Mouse (Mus musculus) midbrain, embryonic 14.5 days (tissue): Measurements from ENCODE around the gene Washc1. TPM values are rescaled to one million over a fixed set of nuclear protein-coding genes. Genes with fewer than 3 reads are reported as not detected.
A peak's percentile ranks its signal among the peaks of the same experiment; 100 is the strongest.
"Not testable (repeated sequence)": the region's sequence is repeated elsewhere in the genome, so short reads cannot be mapped to it uniquely, and the experiment has no call there.

Experiments
- ATAC-seq: fragments of 200-750 bp; cut with Nextera tagmentation; 2 replicates; pipeline ENCODE4 v1.8.0; 2017; ENCODE audit warnings: moderate number of reproducible peaks, moderate library complexity; ENCODE audit not compliant: low FRiP score, low TSS enrichment
- DNase-seq: peaks from one replicate; pipeline ENCODE4 v3.0.0-alpha.2; 2015
- H3K27ac ChIP-seq: fragments of 300-500 bp; sonication (generic); replicated peaks from 2 replicates; pipeline ENCODE4 v1.5.1; 2014; ENCODE audit warnings: mild to moderate bottlenecking, low read depth, low read length, moderate library complexity
- H3K27me3 ChIP-seq: fragments of 300-500 bp; sonication (generic); 2 replicates; pipeline ENCODE4 v1.6.1; 2014; ENCODE audit warnings: low read length, control low read depth, mixed read lengths; ENCODE audit not compliant: control insufficient read depth, insufficient read depth
- H3K36me3 ChIP-seq: fragments of 300-500 bp; sonication (generic); 2 replicates; pipeline ENCODE4 v1.6.1; 2014; ENCODE audit warnings: low read length, control low read depth; ENCODE audit not compliant: control insufficient read depth, insufficient read depth
- H3K4me1 ChIP-seq: fragments of 300-500 bp; sonication (generic); 2 replicates; pipeline ENCODE4 v1.6.1; 2014; ENCODE audit warnings: mild to moderate bottlenecking, antibody characterized with exemption, low read length, control low read depth; ENCODE audit not compliant: control insufficient read depth, insufficient read depth
- H3K4me2 ChIP-seq: fragments of 300-500 bp; sonication (generic); 2 replicates; pipeline ENCODE4 v1.6.1; 2014; ENCODE audit warnings: mild to moderate bottlenecking, low read length, moderate library complexity
- H3K4me3 ChIP-seq: fragments of 300-500 bp; sonication (generic); replicated peaks from 2 replicates; pipeline ENCODE4 v1.5.1; 2014; ENCODE audit warnings: low read depth, low read length
- H3K9ac ChIP-seq: fragments of 300-500 bp; sonication (generic); replicated peaks from 2 replicates; pipeline ENCODE4 v1.6.1; 2014; ENCODE audit warnings: mild to moderate bottlenecking, low read length, moderate library complexity
- H3K9me3 ChIP-seq: fragments of 300-500 bp; sonication (generic); 2 replicates; pipeline ENCODE4 v1.6.1; 2016; ENCODE audit warnings: low read length, control low read depth, mixed read lengths; ENCODE audit not compliant: control insufficient read depth
- WGBS: fragments of 180-500 bp; shearing (Covaris S2); extraction: QIAGEN DNeasy Blood & Tissue Kit; methylation state at CpG from one replicate; pipeline ENCODE4 v1.1.7; 2014; 5-methylcytosine and 5-hydroxymethylcytosine counted together
- polyA plus RNA-seq: library from polyadenylated mRNA; unstranded; fragments of >200 nt; fragmentation: Nextera tagmentation; extraction: Ambion mirVana; gene quantifications from 2 replicates; pipeline ENCODE4 v1.2.1, GENCODE M21; 2014

Gene Washc1
- polyA plus RNA-seq, 1 experiment from 2014 or later, result 36.2 TPM

- peak within 1 kb of the TSS; percentile 9 for H3K27ac ChIP-seq
- DNase-seq (peak; percentile 97), ATAC-seq (peak; percentile 82)
- H3K4me1 ChIP-seq, result 0 out of 2 replicates have a peak, but pooled peaks cover 5% of the 10 kb centered on the region
- no peaks in the 10 kb centered on the region for H3K27me3 ChIP-seq
- H3K9me3 ChIP-seq, result no peaks in the 10 kb centered on the region
- H3K9ac ChIP-seq, result peak within 1 kb of the TSS; percentile 53
- WGBS, result 6% methylated on average over 45 of the region's 45 CpGs
- peak within 1 kb of the TSS; percentile 71 for H3K4me2 ChIP-seq
- peaks cover 23% of the 10 kb centered on the region for H3K36me3 ChIP-seq
- peak within 1 kb of the TSS; percentile 71 for H3K4me3 ChIP-seq
Observed at GRCm38 (mm10) chr17:66123066-66123815, 11.9 kb downstream of the Washc1 start, which contains the start of gene Ddx11. Gene Ddx11, plus strand, starts transcription at chr17:66123520.

GRCm38 (mm10) chr17:66123816-66124610, 12.7 kb downstream of the Washc1 start:
- no peaks in the 10 kb centered on the region for H3K9me3 ChIP-seq
- peak overlapping the region; percentile 71 for H3K4me2 ChIP-seq
- H3K4me3 ChIP-seq, result peak overlapping the region; percentile 71
- ATAC-seq, result peak; percentile 15; the same call in 1 of the 2 replicates
- DNase-seq, result no peak
- H3K4me1 ChIP-seq, result 0 out of 2 replicates have a peak, but pooled peaks cover 5% of the 10 kb centered on the region
- no peak overlapping the region for H3K27ac ChIP-seq
- peaks cover 15% of the 10 kb centered on the region for H3K36me3 ChIP-seq
- WGBS, result 2% methylated on average over 20 of the region's 20 CpGs
- peak overlapping the region; percentile 53 for H3K9ac ChIP-seq
- H3K27me3 ChIP-seq, result no peaks in the 10 kb centered on the region

- peaks cover 6% of the 10 kb centered on the region; the same call in 1 of the 2 replicates for H3K36me3 ChIP-seq
- WGBS, result 77% methylated on average over 5 of the region's 5 CpGs
- H3K27me3 ChIP-seq, result no peaks in the 10 kb centered on the region
- no peak overlapping the region for H3K4me2 ChIP-seq
- H3K4me3 ChIP-seq, result no peak overlapping the region
- H3K27ac ChIP-seq, result no peak overlapping the region
- DNase-seq (no peak), ATAC-seq (no peak)
- no peaks in the 10 kb centered on the region for H3K9me3 ChIP-seq
- H3K4me1 ChIP-seq, result 0 out of 2 replicates have a peak, but pooled peaks cover 5% of the 10 kb centered on the region
- H3K9ac ChIP-seq, result no peak overlapping the region
Observed at GRCm38 (mm10) chr17:66125211-66125610, 13.9 kb downstream of the Washc1 start.

GRCm38 (mm10) chr17:66130371-66130770, 19.0 kb downstream of the Washc1 start:
- ATAC-seq, result no peak
- 93% methylated on average over 9 of the region's 9 CpGs for WGBS
- H3K9ac ChIP-seq, result no peak overlapping the region
- H3K4me1 ChIP-seq, result no peaks in the 10 kb centered on the region
- H3K9me3 ChIP-seq, result no peaks in the 10 kb centered on the region
- no peak overlapping the region for H3K27ac ChIP-seq
- no peak overlapping the region for H3K4me3 ChIP-seq
- peaks cover 17% of the 10 kb centered on the region for H3K36me3 ChIP-seq
- no peak for DNase-seq
- H3K4me2 ChIP-seq, result no peak overlapping the region
- H3K27me3 ChIP-seq, result no peaks in the 10 kb centered on the region

GRCm38 (mm10) chr17:66131212-66131611, 19.9 kb downstream of the Washc1 start:
- WGBS, result 98% methylated on average over 4 of the region's 4 CpGs
- Histone ChIP-seq H3K4me1 (no peaks in the 10 kb centered on the region), H3K27ac (no peak overlapping the region), H3K36me3 (peaks cover 17% of the 10 kb centered on the region), H3K9ac (no peak overlapping the region), H3K27me3 (no peaks in the 10 kb centered on the region), H3K9me3 (no peaks in the 10 kb centered on the region), H3K4me2 (no peak overlapping the region), H3K4me3 (no peak overlapping the region)
- no peak for ATAC-seq
- peak; percentile 3 for DNase-seq

GRCm38 (mm10) chr17:66152706-66153662, 41.6 kb downstream of the Washc1 start:
- H3K27me3 ChIP-seq, H3K9ac ChIP-seq, H3K9me3 ChIP-seq, DNase-seq, H3K4me1 ChIP-seq, H3K4me2 ChIP-seq, H3K4me3 ChIP-seq, H3K27ac ChIP-seq: not testable (repeated sequence)
- 77% methylated on average over 5 of the region's 8 CpGs for WGBS
- H3K36me3 ChIP-seq, result peaks cover 19% of the 10 kb centered on the region
- ATAC-seq, result peak; percentile 72; the same call in 1 of the 2 replicates

GRCm38 (mm10) chr17:66153735-66154423, 42.5 kb downstream of the Washc1 start:
- not testable (repeated sequence) for H3K9me3 ChIP-seq, H3K27me3 ChIP-seq, H3K9ac ChIP-seq, H3K27ac ChIP-seq, H3K4me2 ChIP-seq, DNase-seq, ATAC-seq, H3K4me3 ChIP-seq, H3K4me1 ChIP-seq
- WGBS, result 91% methylated on average over 4 of the region's 4 CpGs
- peaks cover 16% of the 10 kb centered on the region for H3K36me3 ChIP-seq
